Mouse (Mus musculus) embryonic fibroblast, embryonic 13.5 days (primary cell): ENCODE results near the gene Sqor.

ENCODE experiments used
- CTCF ChIP-seq: IDR thresholded peaks from 2 replicates; pipeline ENCODE4 v1.5.1; 2011; ENCODE audit warnings: mild to moderate bottlenecking, control low read depth, low read length, moderate library complexity, borderline replicate concordance; ENCODE audit not compliant: insufficient read depth
- POLR2A ChIP-seq: IDR thresholded peaks from 2 replicates; pipeline ENCODE4 v1.6.1; 2011; ENCODE audit warnings: low read depth, mild to moderate bottlenecking, control low read depth, low read length, moderate library complexity

DNA sequence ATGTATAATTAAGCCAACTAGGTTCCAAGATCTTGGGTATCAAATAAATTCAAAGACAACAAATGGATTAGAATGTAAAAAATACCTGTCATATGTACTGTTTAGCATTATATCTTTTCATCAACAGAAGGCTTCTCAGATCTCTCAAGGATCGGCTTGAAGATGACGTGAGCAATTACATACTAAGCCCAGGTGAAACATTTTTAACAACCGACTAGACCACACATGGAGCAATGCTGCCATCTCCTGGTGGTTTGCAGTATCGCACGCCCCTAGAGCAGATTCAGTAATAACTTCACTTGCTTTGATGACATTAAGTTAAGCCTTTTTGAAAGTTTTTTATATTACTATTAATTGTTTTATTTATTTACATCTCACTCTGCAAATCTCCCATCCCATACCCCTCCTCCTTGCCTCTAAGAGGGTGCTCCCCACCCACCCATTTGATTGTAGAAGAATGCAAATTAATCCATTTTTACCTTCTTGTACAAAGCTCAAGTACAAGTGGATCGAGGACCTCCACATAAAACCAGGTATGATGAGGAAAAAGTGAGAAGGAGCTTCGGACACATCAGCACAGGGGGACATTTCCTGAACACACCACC, 11.2 kb upstream of the Sqor start:
- peak; percentile 78; the same call in 1 of the 2 replicates for TF ChIP-seq CTCF
- TF ChIP-seq POLR2A = no peak
